Mouse (Mus musculus) kidney, adult 2 months (tissue): Measurements from ENCODE around the gene Mroh3.
A peak's percentile ranks its signal among the peaks of the same experiment; 100 is the strongest.

ENCODE experiments used
- CTCF ChIP-seq: fragments of 200-500 bp; conservative IDR thresholded peaks from 2 replicates; pipeline ENCODE4 v1.5.1; 2011; ENCODE audit warnings: low read depth, mild to moderate bottlenecking, control low read depth, low read length, moderate library complexity, mixed read lengths; ENCODE audit not compliant: insufficient read depth, insufficient read length
- POLR2A ChIP-seq: fragments of 200-500 bp; IDR thresholded peaks from one replicate; pipeline ENCODE4 v1.6.1; 2011; ENCODE audit warnings: low read depth, low read length, control low read depth

- peak; percentile 75 for TF ChIP-seq CTCF
- TF ChIP-seq POLR2A, result no peak
These were observed 37.4 kb downstream of the Mroh3 start for GRCm38 (mm10) chr1:136175183-136175582.
